Mouse (Mus musculus): ENCODE measurements around the gene Itih2.

Itih2 gene

GRCm38 (mm10) chr2:10131296-10131695, at the start of gene Itih2:
TSS of gene Itih2 (minus strand) at chr2:10131396.
- no peak for DNase-seq

GRCm38 (mm10) chr2:10169991-10170390, 38.8 kb upstream of the Itih2 start:
- DNase-seq, result no peak

- no peak for DNase-seq
Measured at GRCm38 (mm10) chr2:10168016-10168415, 36.8 kb upstream of the Itih2 start.

- DNase-seq, result no peak
Measured at GRCm38 (mm10) chr2:10167283-10167682, 36.1 kb upstream of the Itih2 start.

- no peak for DNase-seq
Measured at GRCm38 (mm10) chr2:10166635-10167034, 35.4 kb upstream of the Itih2 start.

- DNase-seq, result no peak
Measured at GRCm38 (mm10) chr2:10162011-10162410, 30.8 kb upstream of the Itih2 start.

- no peak for DNase-seq
Measured at GRCm38 (mm10) chr2:10157184-10157583, 26.0 kb upstream of the Itih2 start.

- DNase-seq, result no peak
Measured at GRCm38 (mm10) chr2:10153201-10154075, 22.2 kb upstream of the Itih2 start, which contains the start of gene Itih5. TSS of gene Itih5 (plus strand) at chr2:10153571.

- DNase-seq, result no peak
Measured at GRCm38 (mm10) chr2:10152590-10152989, 21.4 kb upstream of the Itih2 start.

GRCm38 (mm10) chr2:10147176-10147575, 16.0 kb upstream of the Itih2 start:
- DNase-seq, result no peak

- DNase-seq, result no peak
Measured at GRCm38 (mm10) chr2:10145514-10145913, 14.3 kb upstream of the Itih2 start.

- DNase-seq, result peak; percentile 30 to 42
Measured at GRCm38 (mm10) chr2:10142472-10143454, 11.6 kb upstream of the Itih2 start.

- DNase-seq, result peak; percentile 6 to 7
Measured at GRCm38 (mm10) chr2:10140456-10140855, 9.3 kb upstream of the Itih2 start.

- DNase-seq, result no peak
Measured at GRCm38 (mm10) chr2:10137320-10137719, 6.1 kb upstream of the Itih2 start.

GRCm38 (mm10) chr2:10133941-10134340, 2.7 kb upstream of the Itih2 start:
- DNase-seq, result no peak

GRCm38 (mm10) chr2:10132128-10132527, 932 bp upstream of the Itih2 start:
- DNase-seq, result no peak

- DNase-seq, result no peak
Measured at GRCm38 (mm10) chr2:10130341-10130990, 730 bp downstream of the Itih2 start.

- DNase-seq, result no peak
Measured at GRCm38 (mm10) chr2:10128571-10128970, 2.6 kb downstream of the Itih2 start.

- no peak for DNase-seq
Measured at GRCm38 (mm10) chr2:10127471-10127870, 3.7 kb downstream of the Itih2 start.

GRCm38 (mm10) chr2:10126122-10126521, 5.1 kb downstream of the Itih2 start:
- no peak for DNase-seq

- DNase-seq, result no peak
Measured at GRCm38 (mm10) chr2:10121826-10122225, 9.4 kb downstream of the Itih2 start.

GRCm38 (mm10) chr2:10119276-10119675, 11.9 kb downstream of the Itih2 start:
- DNase-seq, result no peak

- no peak for DNase-seq
Measured at GRCm38 (mm10) chr2:10118751-10119150, 12.4 kb downstream of the Itih2 start.

Data from cerebellum, adult 18-20 months (tissue).